Mouse (Mus musculus) left cerebral cortex, adult 11 months (tissue): ENCODE results near the gene Rnf145.
"Not testable (repeated sequence)": the region's sequence is repeated elsewhere in the genome, so short reads cannot be mapped to it uniquely, and the experiment has no call there.

Experiments
- DNase-seq: peaks from one replicate; pipeline ENCODE4 v3.0.0; 2022; ENCODE audit warnings: low spot score

Gene Rnf145

GRCm38 (mm10) chr11:44564245-44564864 lies 45.6 kb downstream of the Rnf145 start:
- no peak for DNase-seq

DNA sequence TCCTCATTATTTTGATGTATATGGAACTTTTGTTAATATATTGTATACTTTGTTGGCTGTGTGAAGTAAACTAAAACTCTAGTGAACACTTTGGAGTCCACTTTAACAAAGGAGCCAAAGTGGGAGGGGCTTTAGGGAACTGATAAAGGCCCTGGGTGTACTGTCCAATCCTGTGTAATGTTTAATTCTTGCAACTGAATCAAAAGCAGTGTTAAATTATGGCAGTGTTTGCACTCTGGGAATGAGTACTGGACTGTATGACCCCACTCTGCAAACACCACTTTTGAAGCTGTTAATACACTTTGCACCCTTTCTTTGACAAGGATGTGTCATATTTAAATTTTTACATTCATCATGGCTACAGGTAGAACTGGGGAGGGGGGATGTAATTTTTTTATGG lies 46.2 kb downstream of the Rnf145 start:
- DNase-seq = no peak

DNA sequence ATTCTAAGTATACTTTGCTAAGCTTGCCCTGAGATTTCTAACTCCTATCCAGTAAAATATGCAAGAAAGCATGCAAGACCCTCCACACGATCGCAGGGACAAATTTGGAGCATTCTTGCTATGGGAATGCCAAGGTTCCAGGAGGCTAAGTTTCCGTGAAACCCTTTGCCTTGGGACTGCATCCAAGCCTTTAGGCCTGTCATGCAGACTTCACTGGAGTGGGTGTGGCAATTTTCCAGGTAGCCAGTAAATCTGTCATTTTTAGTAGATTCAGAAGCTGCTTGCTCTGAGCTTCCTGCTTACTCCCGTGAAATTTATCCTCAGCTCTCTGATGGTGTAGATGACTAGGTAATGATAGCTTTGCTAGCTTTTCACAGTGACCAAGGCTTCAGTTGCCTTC lies 51.6 kb downstream of the Rnf145 start:
- not testable (repeated sequence) for DNase-seq

GRCm38 (mm10) chr11:44572781-44573180 lies 54.0 kb downstream of the Rnf145 start:
- DNase-seq = no peak

DNA sequence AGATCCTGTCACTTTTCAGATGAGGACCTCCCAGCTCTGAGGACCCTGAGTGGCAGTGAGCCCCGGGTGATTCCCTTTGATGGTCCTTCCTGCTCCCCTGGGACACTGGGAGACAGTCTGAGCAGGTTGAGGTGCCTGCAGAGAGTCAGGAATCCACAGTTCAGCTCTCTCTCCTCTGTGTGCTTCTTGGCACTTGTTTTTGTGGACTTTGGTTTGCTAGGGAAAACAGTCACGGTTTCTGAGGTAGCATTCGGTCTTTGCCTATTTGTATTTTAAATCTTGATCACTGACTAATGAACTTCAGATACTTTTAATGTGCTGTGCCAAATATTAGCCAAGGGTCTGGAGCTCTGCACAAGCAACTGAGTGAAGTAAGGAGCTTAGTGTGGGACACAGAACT lies 54.6 kb downstream of the Rnf145 start:
- DNase-seq = no peak

DNA sequence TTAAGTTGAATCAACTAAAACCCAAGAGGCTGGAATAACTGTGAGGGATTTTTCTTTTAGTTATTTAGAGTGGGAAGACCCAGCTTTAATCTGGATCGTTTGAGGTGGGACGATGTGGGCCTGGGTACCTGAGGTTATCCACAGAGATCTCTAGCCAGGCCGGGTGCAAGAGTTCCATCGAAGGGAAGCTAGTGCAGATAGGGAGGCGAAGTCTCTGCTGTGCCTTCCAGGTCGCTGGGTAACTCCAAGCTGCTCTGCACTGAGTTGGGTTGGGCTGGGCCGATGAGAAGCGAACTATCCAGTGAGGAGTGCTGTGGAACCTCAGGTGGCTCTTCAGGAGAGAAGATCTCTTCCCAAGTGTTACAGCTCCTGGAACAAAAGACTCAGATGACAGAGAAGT lies 55.6 kb downstream of the Rnf145 start:
- no peak for DNase-seq

GRCm38 (mm10) chr11:44574820-44575219 lies 56.1 kb downstream of the Rnf145 start:
- DNase-seq = no peak

- no peak for DNase-seq
These were observed 59.1 kb downstream of the Rnf145 start for GRCm38 (mm10) chr11:44577911-44578310.

- no peak for DNase-seq
These were observed 62.5 kb downstream of the Rnf145 start for GRCm38 (mm10) chr11:44581277-44581683.

DNA sequence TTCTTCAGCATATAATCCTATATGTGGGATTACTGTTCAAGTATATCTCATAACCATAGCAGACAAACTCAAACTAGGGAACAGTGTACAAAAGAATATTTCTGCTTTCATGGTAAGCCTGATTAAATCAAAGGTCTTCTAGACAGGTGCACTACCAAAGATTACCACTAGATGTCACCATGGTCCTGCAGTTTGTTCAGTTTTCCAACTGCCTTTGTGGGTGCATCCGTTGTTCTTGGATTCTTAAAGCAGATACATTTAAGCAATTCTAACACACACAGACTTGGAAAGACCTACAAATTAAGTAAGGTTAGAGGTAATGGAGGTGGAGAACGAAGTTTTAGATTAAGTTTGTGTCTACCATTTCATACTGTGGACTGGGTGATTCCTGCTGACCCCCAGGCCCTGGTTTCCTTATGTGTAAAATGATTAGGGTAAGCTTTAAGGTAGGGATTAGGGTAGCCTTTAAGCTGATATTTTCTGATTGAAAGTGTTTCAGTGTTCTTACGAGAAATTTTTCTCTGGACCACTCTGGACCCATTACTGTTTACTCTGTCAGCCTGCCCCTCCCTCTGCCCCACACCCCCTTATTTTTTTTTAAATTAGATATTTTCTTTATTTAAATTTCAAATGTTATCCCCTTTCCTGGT lies 67.4 kb downstream of the Rnf145 start:
- peak; percentile 63 for DNase-seq

- no peak for DNase-seq
These were observed 74.3 kb downstream of the Rnf145 start for GRCm38 (mm10) chr11:44593016-44593415.

DNA sequence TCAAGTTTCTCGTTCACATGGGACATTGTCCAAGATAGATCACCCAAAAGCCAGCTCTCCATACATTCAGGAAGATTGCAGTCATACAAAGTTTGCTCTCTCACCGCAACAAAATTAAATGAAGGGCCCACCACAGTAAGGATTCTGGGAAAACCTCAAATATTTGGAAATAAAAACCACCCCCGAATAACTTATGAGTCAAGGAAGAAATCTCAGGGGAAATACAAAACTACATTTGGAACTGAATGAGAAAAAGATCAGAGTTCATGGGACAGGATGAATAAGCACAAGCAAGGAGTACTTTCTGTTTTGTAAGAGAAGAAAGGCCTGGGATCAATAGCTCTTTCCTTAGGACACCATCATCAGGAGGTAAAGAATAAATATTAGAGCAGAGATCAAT lies 76.0 kb downstream of the Rnf145 start:
- no peak for DNase-seq

- DNase-seq = no peak
These were observed 88.1 kb downstream of the Rnf145 start for GRCm38 (mm10) chr11:44606881-44607280.

- DNase-seq = no peak
These were observed 89.9 kb downstream of the Rnf145 start for GRCm38 (mm10) chr11:44608646-44609045.

GRCm38 (mm10) chr11:44610971-44611781 lies 92.4 kb downstream of the Rnf145 start:
- peak; percentile 65 for DNase-seq

DNA sequence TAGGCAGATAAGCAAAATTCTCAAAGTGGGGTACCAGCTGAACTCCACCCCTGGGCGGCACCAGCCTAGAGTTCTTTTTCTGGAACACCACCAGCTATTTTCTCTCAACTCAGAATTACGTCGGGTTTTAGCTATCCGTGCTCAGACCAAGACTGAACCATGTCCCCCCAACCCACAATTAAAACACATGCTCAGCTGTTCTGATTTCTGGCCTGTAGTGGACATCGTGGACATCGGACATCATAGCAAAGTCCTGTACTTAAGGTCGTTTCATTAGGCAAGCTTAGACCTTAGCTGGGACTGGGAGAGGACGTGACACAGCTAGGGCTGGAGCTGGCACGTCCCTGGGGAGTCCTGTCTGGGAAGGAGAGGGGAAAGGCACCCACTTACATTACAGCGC lies 93.4 kb downstream of the Rnf145 start:
- DNase-seq = no peak

DNA sequence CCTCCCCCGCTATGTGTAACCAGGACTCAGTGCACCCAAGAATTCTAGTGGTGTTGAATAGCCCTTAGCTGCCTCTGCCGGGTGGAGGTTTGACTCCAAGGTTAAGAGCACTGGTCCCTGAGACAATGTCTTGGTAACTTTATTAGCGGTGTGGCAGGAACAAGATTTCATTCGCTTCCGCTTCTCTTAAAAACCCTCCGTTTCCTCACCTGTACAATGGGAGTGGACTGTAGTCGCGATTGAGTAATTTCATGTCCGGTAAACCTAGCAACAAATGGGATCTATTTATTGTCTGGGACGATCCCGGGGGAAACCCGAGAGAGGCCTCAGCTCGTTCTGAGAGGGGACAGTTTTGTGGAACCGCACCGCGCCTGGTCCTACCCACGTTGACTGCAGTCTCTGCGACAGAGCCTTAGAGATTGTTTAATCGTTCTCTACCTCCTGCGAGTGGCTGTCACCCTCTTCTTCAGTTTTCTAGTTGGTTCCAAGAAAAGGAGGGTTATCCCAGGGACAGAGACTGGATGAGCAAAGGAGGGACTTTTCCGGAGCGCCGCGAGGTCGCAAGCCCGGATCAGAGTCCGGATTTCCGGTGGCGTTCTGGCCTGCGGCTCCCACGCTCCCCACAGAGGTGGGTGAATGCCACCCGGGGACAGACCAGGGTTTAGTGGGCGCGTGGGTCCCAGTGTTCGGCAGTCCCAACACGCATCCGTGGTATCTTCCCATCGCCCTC lies 94.1 kb downstream of the Rnf145 start:
- no peak for DNase-seq

GRCm38 (mm10) chr11:44613411-44614180 lies 94.8 kb downstream of the Rnf145 start:
- no peak for DNase-seq
